Mouse (Mus musculus) CH12F3 (cell line): Measurements from ENCODE around the gene Chtf18.

ENCODE experiments used
- in situ Hi-C: fragments of 300-500 bp; cut with MboI; formaldehyde crosslinking; loops from 2 replicates; pipeline ENCODE4 v1.14.3; 2020; ENCODE audit warnings: low sequenced_read_pairs

Chtf18 gene

DNA sequence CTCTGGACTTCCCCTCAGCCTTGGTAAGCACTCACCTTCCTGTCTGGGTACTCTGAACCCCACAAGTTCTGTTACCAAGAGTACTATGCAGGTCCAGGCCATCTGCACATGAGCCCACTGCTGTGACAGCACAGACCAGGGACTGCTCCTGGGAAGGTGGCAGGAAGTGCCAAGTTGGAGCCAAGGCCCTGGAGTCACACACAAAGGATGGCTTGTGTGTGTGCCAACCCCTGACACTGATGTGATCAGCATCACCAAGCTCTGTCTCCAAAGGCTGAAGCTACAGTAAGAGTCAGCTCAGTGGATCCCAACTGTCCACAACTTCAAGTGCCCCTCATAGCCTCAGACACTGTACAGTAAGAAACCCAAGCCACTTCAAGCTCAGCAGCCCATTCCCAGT lies 54.2 kb downstream of the Chtf18 start:
- in situ Hi-C loops, result no loop called here
